Mouse (Mus musculus): Measurements from ENCODE around the gene Ube3c. TPM values are rescaled to one million over a fixed set of nuclear protein-coding genes. Genes with fewer than 3 reads are reported as not detected.
"Not testable (repeated sequence)": the region's sequence is repeated elsewhere in the genome, so short reads cannot be mapped to it uniquely, and the experiment has no call there.

Ube3c gene
- total and polyA plus RNA-seq, 2 experiments from 2014 or later = 17.0 to 43.2 TPM

GRCm38 (mm10) chr5:29651696-29652095 is 82.7 kb downstream of the Ube3c start:
- no peak for TF ChIP-seq EP300 (IDR thresholded peaks at IDR 0.05; ENCODE audit: low read depth)
- no peak for TF ChIP-seq CTCF (IDR thresholded peaks at IDR 0.05; ENCODE audit: low read depth)
- Histone ChIP-seq H3K36me3 (replicated peaks; ENCODE audit: control insufficient read depth, insufficient read depth, low read length) (peaks cover 27% of the 10 kb centered on the region), H3K27ac (ENCODE audit: low read depth) (no peak overlapping the region), H3K4me2 (ENCODE audit: low read depth, low read length) (no peak overlapping the region), H3K27me3 (ENCODE audit: control insufficient read depth, insufficient read depth, low read length) (no peaks in the 10 kb centered on the region), H3K4me3 (ENCODE audit: low read depth, low read length) (no peak overlapping the region), H3K4me1 (ENCODE audit: control insufficient read depth, insufficient read depth) (no peaks in the 10 kb centered on the region), H3K9ac (replicated peaks; ENCODE audit: low read depth, low read length) (no peak overlapping the region), H3K9me3 (replicated peaks; ENCODE audit: control insufficient read depth, low read length) (no peaks in the 10 kb centered on the region)
- ATAC-seq (ENCODE audit: insufficient read depth, low read depth) = no peak
- DNase-seq (ENCODE audit: low spot score) = no peak

GRCm38 (mm10) chr5:29657590-29658339 is 88.7 kb downstream of the Ube3c start:
- WGBS = 71% methylated on average over 3 of the region's 3 CpGs
- no peak for DNase-seq (ENCODE audit: low spot score)
- Histone ChIP-seq H3K36me3 (replicated peaks; ENCODE audit: control insufficient read depth, insufficient read depth, low read length) (peaks cover 28% of the 10 kb centered on the region), H3K4me3 (ENCODE audit: low read depth, low read length) (no peak overlapping the region), H3K9ac (replicated peaks; ENCODE audit: low read depth, low read length) (no peak overlapping the region), H3K27ac (ENCODE audit: low read depth) (no peak overlapping the region), H3K4me2 (ENCODE audit: low read depth, low read length) (no peak overlapping the region), H3K27me3 (ENCODE audit: control insufficient read depth, insufficient read depth, low read length) (no peaks in the 10 kb centered on the region), H3K4me1 (ENCODE audit: control insufficient read depth, insufficient read depth) (no peaks in the 10 kb centered on the region), H3K9me3 (replicated peaks; ENCODE audit: control insufficient read depth, low read length) (no peaks in the 10 kb centered on the region)
- no peak for TF ChIP-seq EP300 (IDR thresholded peaks at IDR 0.05; ENCODE audit: low read depth)
- TF ChIP-seq CTCF (IDR thresholded peaks at IDR 0.05; ENCODE audit: low read depth) = no peak
- ATAC-seq (ENCODE audit: insufficient read depth, low read depth) = no peak

DNA sequence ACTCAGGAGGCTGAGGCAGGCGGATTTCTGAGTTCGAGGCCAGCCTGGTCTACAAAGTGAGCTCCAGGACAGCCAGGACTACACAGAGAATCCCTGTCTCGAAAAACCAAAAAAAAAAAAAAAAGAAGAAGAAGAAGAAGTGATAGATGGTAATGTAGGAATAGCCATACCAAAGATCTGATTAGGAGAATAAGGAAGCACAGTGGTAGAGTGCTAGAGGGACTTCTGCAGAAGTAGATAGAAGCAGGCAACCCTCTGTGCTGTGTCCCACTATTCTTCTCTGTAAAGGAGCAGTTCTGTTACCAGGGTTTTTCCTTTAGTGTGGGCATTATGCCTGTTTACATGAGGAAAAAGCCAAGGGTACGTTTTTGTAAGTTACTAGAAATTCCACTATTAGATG is 92.2 kb downstream of the Ube3c start:
- WGBS = 89% methylated on average over 4 of the region's 4 CpGs
- not testable (repeated sequence) for H3K4me2 ChIP-seq (ENCODE audit: low read depth, low read length); H3K27ac ChIP-seq (ENCODE audit: low read depth); DNase-seq (ENCODE audit: low spot score); H3K4me3 ChIP-seq (ENCODE audit: low read depth, low read length); ATAC-seq (ENCODE audit: insufficient read depth, low read depth); H3K9me3 ChIP-seq (replicated peaks; ENCODE audit: control insufficient read depth, low read length); H3K27me3 ChIP-seq (ENCODE audit: control insufficient read depth, insufficient read depth, low read length); H3K9ac ChIP-seq (replicated peaks; ENCODE audit: low read depth, low read length); H3K4me1 ChIP-seq (ENCODE audit: control insufficient read depth, insufficient read depth)
- H3K36me3 ChIP-seq (replicated peaks; ENCODE audit: control insufficient read depth, insufficient read depth, low read length) = peaks cover 60% of the 10 kb centered on the region

DNA sequence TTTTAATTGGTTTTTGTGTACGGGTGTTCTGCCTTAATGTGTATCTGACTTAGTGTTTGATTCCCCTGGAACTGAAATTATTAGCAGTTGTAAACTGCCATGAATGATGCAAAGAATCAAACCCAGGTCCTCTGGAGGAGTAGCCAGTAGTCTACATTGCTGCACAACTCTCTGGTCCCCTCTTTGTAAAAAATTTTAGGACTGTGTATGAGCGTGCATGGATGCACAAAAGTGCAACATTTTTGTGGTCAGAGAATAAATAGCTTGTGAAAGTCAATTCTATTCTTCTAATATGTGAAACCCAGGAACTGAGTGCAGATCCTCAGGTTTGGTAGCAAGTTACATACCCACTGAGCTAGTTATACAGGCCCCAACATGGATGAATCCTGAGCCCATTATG is 96.3 kb downstream of the Ube3c start:
- no peaks in the 10 kb centered on the region for H3K9me3 ChIP-seq (replicated peaks; ENCODE audit: control insufficient read depth, low read length)
- H3K27me3 ChIP-seq (ENCODE audit: control insufficient read depth, insufficient read depth, low read length) = no peaks in the 10 kb centered on the region
- no peak overlapping the region for H3K9ac ChIP-seq (replicated peaks; ENCODE audit: low read depth, low read length)
- no peak overlapping the region for H3K4me3 ChIP-seq (ENCODE audit: low read depth, low read length)
- peaks cover 67% of the 10 kb centered on the region for H3K36me3 ChIP-seq (replicated peaks; ENCODE audit: control insufficient read depth, insufficient read depth, low read length)
- no peak overlapping the region for H3K4me2 ChIP-seq (ENCODE audit: low read depth, low read length)
- H3K4me1 ChIP-seq (ENCODE audit: control insufficient read depth, insufficient read depth) = no peaks in the 10 kb centered on the region
- H3K27ac ChIP-seq (ENCODE audit: low read depth) = no peak overlapping the region
- DNase-seq (ENCODE audit: low spot score) = no peak
- no peak for TF ChIP-seq EP300 (IDR thresholded peaks at IDR 0.05; ENCODE audit: low read depth)
- TF ChIP-seq CTCF (IDR thresholded peaks at IDR 0.05; ENCODE audit: low read depth) = no peak
- ATAC-seq (ENCODE audit: insufficient read depth, low read depth) = no peak
- WGBS = 93% methylated on average over 2 of the region's 2 CpGs

GRCm38 (mm10) chr5:29672551-29672950 is 103.5 kb downstream of the Ube3c start:
- Histone ChIP-seq H3K27me3 (ENCODE audit: control insufficient read depth, insufficient read depth, low read length) (no peaks in the 10 kb centered on the region), H3K36me3 (replicated peaks; ENCODE audit: control insufficient read depth, insufficient read depth, low read length) (peaks cover 74% of the 10 kb centered on the region), H3K4me1 (ENCODE audit: control insufficient read depth, insufficient read depth) (no peaks in the 10 kb centered on the region), H3K4me3 (ENCODE audit: low read depth, low read length) (no peak overlapping the region), H3K9me3 (replicated peaks; ENCODE audit: control insufficient read depth, low read length) (no peaks in the 10 kb centered on the region), H3K4me2 (ENCODE audit: low read depth, low read length) (no peak overlapping the region), H3K27ac (ENCODE audit: low read depth) (no peak overlapping the region), H3K9ac (replicated peaks; ENCODE audit: low read depth, low read length) (no peak overlapping the region)
- no peak for TF ChIP-seq CTCF (IDR thresholded peaks at IDR 0.05; ENCODE audit: low read depth)
- TF ChIP-seq EP300 (IDR thresholded peaks at IDR 0.05; ENCODE audit: low read depth) = no peak
- DNase-seq (ENCODE audit: low spot score) (no peak), ATAC-seq (ENCODE audit: insufficient read depth, low read depth) (no peak)
- 88% methylated on average over 4 of the region's 4 CpGs for WGBS

DNA sequence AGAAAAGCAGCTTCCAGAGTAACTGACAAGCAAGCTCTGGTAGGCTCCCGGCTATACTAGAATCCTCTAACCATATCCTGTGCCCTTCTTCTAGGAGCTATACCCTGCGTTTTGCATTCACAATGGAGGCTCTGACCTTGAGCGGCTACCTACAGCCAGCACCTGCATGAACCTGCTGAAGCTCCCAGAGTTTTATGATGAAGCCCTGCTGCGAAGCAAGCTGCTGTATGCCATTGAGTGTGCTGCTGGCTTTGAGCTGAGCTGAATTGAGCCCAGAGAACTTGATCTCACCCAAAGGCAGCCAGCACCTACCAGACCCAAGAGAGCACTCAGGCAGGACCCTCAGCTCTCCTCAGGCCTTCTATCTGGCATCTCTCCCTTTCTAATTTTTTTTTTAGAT is 105.3 kb downstream of the Ube3c start:
- no peak overlapping the region for H3K27ac ChIP-seq (ENCODE audit: low read depth)
- ATAC-seq (ENCODE audit: insufficient read depth, low read depth) (no peak), DNase-seq (ENCODE audit: low spot score) (no peak)
- no peaks in the 10 kb centered on the region for H3K4me1 ChIP-seq (ENCODE audit: control insufficient read depth, insufficient read depth)
- no peak overlapping the region for H3K4me3 ChIP-seq (ENCODE audit: low read depth, low read length)
- no peaks in the 10 kb centered on the region for H3K9me3 ChIP-seq (replicated peaks; ENCODE audit: control insufficient read depth, low read length)
- H3K9ac ChIP-seq (replicated peaks; ENCODE audit: low read depth, low read length) = no peak overlapping the region
- 94% methylated on average over 4 of the region's 4 CpGs for WGBS
- TF ChIP-seq EP300 (IDR thresholded peaks at IDR 0.05; ENCODE audit: low read depth) (no peak), CTCF (IDR thresholded peaks at IDR 0.05; ENCODE audit: low read depth) (no peak)
- H3K4me2 ChIP-seq (ENCODE audit: low read depth, low read length) = no peak overlapping the region
- peaks cover 58% of the 10 kb centered on the region for H3K36me3 ChIP-seq (replicated peaks; ENCODE audit: control insufficient read depth, insufficient read depth, low read length)
- no peaks in the 10 kb centered on the region for H3K27me3 ChIP-seq (ENCODE audit: control insufficient read depth, insufficient read depth, low read length)
